Mouse (Mus musculus) liver, embryonic 12.5 days (tissue): ENCODE results near the gene Copz1. TPM values are rescaled to one million over a fixed set of nuclear protein-coding genes. Genes with fewer than 3 reads are reported as not detected.

ENCODE experiments used
- ATAC-seq: fragments of 200-750 bp; cut with Nextera tagmentation; 2 replicates; pipeline ENCODE4 v1.8.0; 2017; ENCODE audit warnings: moderate number of reproducible peaks, mild to moderate bottlenecking, moderate library complexity
- H3K27ac ChIP-seq: fragments of 300-500 bp; sonication (generic); 2 replicates; pipeline ENCODE4 v1.5.1; 2016; ENCODE audit warnings: mild to moderate bottlenecking
- H3K27me3 ChIP-seq: fragments of 300-500 bp; sonication (generic); replicated peaks from 2 replicates; pipeline ENCODE4 v1.6.1; 2016; ENCODE audit warnings: mild to moderate bottlenecking, moderate library complexity
- H3K36me3 ChIP-seq: fragments of 300-500 bp; sonication (generic); 2 replicates; pipeline ENCODE4 v1.6.1; 2016; ENCODE audit warnings: mild to moderate bottlenecking, moderate library complexity
- H3K4me1 ChIP-seq: fragments of 300-500 bp; sonication (generic); 2 replicates; pipeline ENCODE4 v1.6.1; 2016
- H3K4me2 ChIP-seq: fragments of 300-500 bp; sonication (generic); 2 replicates; pipeline ENCODE4 v1.6.1; 2016; ENCODE audit warnings: mild to moderate bottlenecking, moderate library complexity
- H3K4me3 ChIP-seq: fragments of 300-500 bp; sonication (generic); 2 replicates; pipeline ENCODE4 v1.5.1; 2016; ENCODE audit warnings: mild to moderate bottlenecking, moderate library complexity
- H3K9ac ChIP-seq: fragments of 300-500 bp; sonication (generic); 2 replicates; pipeline ENCODE4 v1.6.1; 2016; ENCODE audit warnings: mild to moderate bottlenecking, moderate library complexity
- H3K9me3 ChIP-seq: fragments of 300-500 bp; sonication (generic); replicated peaks from 2 replicates; pipeline ENCODE4 v1.6.1; 2016; ENCODE audit warnings: mild to moderate bottlenecking, moderate library complexity
- WGBS: fragments of 180-500 bp; shearing (Covaris S2); methylation state at CpG from one replicate; pipeline ENCODE4 v1.1.7; 2016; ENCODE audit not compliant: insufficient replicate concordance; 5-methylcytosine and 5-hydroxymethylcytosine counted together
- polyA plus RNA-seq: library from polyadenylated mRNA; unstranded; fragments of >200 nt; fragmentation: Nextera tagmentation; extraction: Ambion mirVana; gene quantifications from 2 replicates; pipeline ENCODE4 v1.2.1, GENCODE M21; 2016

The Copz1 gene
- polyA plus RNA-seq, 1 experiment from 2014 or later = 250 TPM

- WGBS = 81% methylated on average over 8 of the region's 8 CpGs
- peaks cover 76% of the 10 kb centered on the region for H3K4me1 ChIP-seq
- ATAC-seq = no peak
- H3K36me3 ChIP-seq = peaks cover 54% of the 10 kb centered on the region
- no peak overlapping the region for H3K27ac ChIP-seq
- H3K4me3 ChIP-seq = no peak overlapping the region
- H3K27me3 ChIP-seq = no peaks in the 10 kb centered on the region; the same call in 1 of the 2 replicates
- H3K4me2 ChIP-seq = no peak overlapping the region
- no peaks in the 10 kb centered on the region for H3K9me3 ChIP-seq
- no peak overlapping the region for H3K9ac ChIP-seq
Measured at GRCm38 (mm10) chr15:103317731-103318130, 45.2 kb downstream of the Copz1 start.

GRCm38 (mm10) chr15:103318201-103318816 is 45.8 kb downstream of the Copz1 start:
- Histone ChIP-seq H3K27me3 (no peaks in the 10 kb centered on the region; the same call in 1 of the 2 replicates), H3K27ac (no peak overlapping the region), H3K36me3 (peaks cover 54% of the 10 kb centered on the region), H3K9me3 (no peaks in the 10 kb centered on the region), H3K4me3 (no peak overlapping the region), H3K9ac (no peak overlapping the region), H3K4me2 (no peak overlapping the region), H3K4me1 (peaks cover 76% of the 10 kb centered on the region)
- 68% methylated on average over 3 of the region's 3 CpGs for WGBS
- no peak for ATAC-seq

- no peak for ATAC-seq
- no peak overlapping the region for H3K4me2 ChIP-seq
- no peak overlapping the region for H3K4me3 ChIP-seq
- H3K27me3 ChIP-seq = no peaks in the 10 kb centered on the region; the same call in 1 of the 2 replicates
- H3K4me1 ChIP-seq = peaks cover 73% of the 10 kb centered on the region
- peaks cover 42% of the 10 kb centered on the region for H3K36me3 ChIP-seq
- H3K27ac ChIP-seq = no peak overlapping the region
- WGBS = 64% methylated on average over 1 of the region's 1 CpGs
- no peak overlapping the region for H3K9ac ChIP-seq
- H3K9me3 ChIP-seq = no peaks in the 10 kb centered on the region
Measured at GRCm38 (mm10) chr15:103321076-103321475, 48.6 kb downstream of the Copz1 start.

- Histone ChIP-seq H3K4me2 (peak overlapping the region; percentile 96), H3K27me3 (no peaks in the 10 kb centered on the region; the same call in 1 of the 2 replicates), H3K4me3 (peak overlapping the region; percentile 67), H3K27ac (no peak overlapping the region), H3K9ac (peak overlapping the region; percentile 79), H3K4me1 (peaks cover 62% of the 10 kb centered on the region), H3K36me3 (peaks cover 29% of the 10 kb centered on the region), H3K9me3 (no peaks in the 10 kb centered on the region)
- whole genome bisulfite sequencing = 47% methylated on average over 4 of the region's 4 CpGs
- ATAC-seq = no peak
Measured at GRCm38 (mm10) chr15:103322396-103322795, 49.9 kb downstream of the Copz1 start.

GRCm38 (mm10) chr15:103323070-103323454 is 50.5 kb downstream of the Copz1 start:
- Histone ChIP-seq H3K4me3 (peak overlapping the region; percentile 67), H3K4me2 (peak overlapping the region; percentile 96), H3K9me3 (no peaks in the 10 kb centered on the region), H3K27ac (peak overlapping the region; percentile 79), H3K27me3 (no peaks in the 10 kb centered on the region; the same call in 1 of the 2 replicates), H3K36me3 (peaks cover 22% of the 10 kb centered on the region), H3K9ac (peak overlapping the region; percentile 79), H3K4me1 (peaks cover 56% of the 10 kb centered on the region)
- ATAC-seq = peak; percentile 70
- 2% methylated on average over 10 of the region's 26 CpGs for WGBS

GRCm38 (mm10) chr15:103323455-103324247 is 51.1 kb downstream of the Copz1 start:
- peak overlapping the region; percentile 79 for H3K9ac ChIP-seq
- WGBS = 1% methylated on average over 39 of the region's 40 CpGs
- H3K4me3 ChIP-seq = peak overlapping the region; percentile 67
- no peaks in the 10 kb centered on the region; the same call in 1 of the 2 replicates for H3K27me3 ChIP-seq
- H3K4me1 ChIP-seq = peaks cover 50% of the 10 kb centered on the region
- peaks cover 17% of the 10 kb centered on the region for H3K36me3 ChIP-seq
- H3K4me2 ChIP-seq = peak overlapping the region; percentile 96
- ATAC-seq = peak; percentile 94
- H3K27ac ChIP-seq = peak overlapping the region; percentile 79
- no peaks in the 10 kb centered on the region for H3K9me3 ChIP-seq

GRCm38 (mm10) chr15:103333081-103333615 is 60.6 kb downstream of the Copz1 start:
- 51% methylated on average over 5 of the region's 5 CpGs for WGBS
- Histone ChIP-seq H3K4me1 (peaks cover 52% of the 10 kb centered on the region), H3K36me3 (peaks cover 4% of the 10 kb centered on the region; the same call in 1 of the 2 replicates), H3K27ac (peak overlapping the region; percentile 45; the same call in 1 of the 2 replicates), H3K27me3 (no peaks in the 10 kb centered on the region), H3K4me2 (peak overlapping the region; percentile 37), H3K9ac (no peak overlapping the region), H3K4me3 (0 out of 2 replicates have a peak overlapping the region, but pooled peaks have one; percentile 10), H3K9me3 (no peaks in the 10 kb centered on the region)
- ATAC-seq = no peak

GRCm38 (mm10) chr15:103333738-103334137 is 61.2 kb downstream of the Copz1 start:
- Histone ChIP-seq H3K4me2 (peak overlapping the region; percentile 37), H3K36me3 (peaks cover 4% of the 10 kb centered on the region; the same call in 1 of the 2 replicates), H3K4me1 (peaks cover 57% of the 10 kb centered on the region), H3K9ac (0 out of 2 replicates have a peak overlapping the region, but pooled peaks have one; percentile 3), H3K27me3 (0 out of 2 replicates have a peak, but pooled peaks cover 4% of the 10 kb centered on the region), H3K9me3 (no peaks in the 10 kb centered on the region), H3K27ac (peak overlapping the region; percentile 45; the same call in 1 of the 2 replicates), H3K4me3 (no peak overlapping the region)
- no peak for ATAC-seq
- 64% methylated on average over 5 of the region's 5 CpGs for WGBS

GRCm38 (mm10) chr15:103334194-103334593 is 61.7 kb downstream of the Copz1 start:
- peaks cover 4% of the 10 kb centered on the region; the same call in 1 of the 2 replicates for H3K36me3 ChIP-seq
- H3K27ac ChIP-seq = peak overlapping the region; percentile 28
- peaks cover 62% of the 10 kb centered on the region for H3K4me1 ChIP-seq
- H3K9me3 ChIP-seq = no peaks in the 10 kb centered on the region
- 0 out of 2 replicates have a peak, but pooled peaks cover 9% of the 10 kb centered on the region for H3K27me3 ChIP-seq
- peak overlapping the region; percentile 37 for H3K4me2 ChIP-seq
- WGBS = 38% methylated on average over 2 of the region's 2 CpGs
- no peak overlapping the region for H3K4me3 ChIP-seq
- 0 out of 2 replicates have a peak overlapping the region, but pooled peaks have one; percentile 3 for H3K9ac ChIP-seq
- peak; percentile 48; the same call in 1 of the 2 replicates for ATAC-seq

GRCm38 (mm10) chr15:103335040-103335439 is 62.5 kb downstream of the Copz1 start:
- Histone ChIP-seq H3K9ac (no peak overlapping the region), H3K4me3 (no peak overlapping the region), H3K4me2 (no peak overlapping the region), H3K27ac (no peak overlapping the region), H3K4me1 (peaks cover 71% of the 10 kb centered on the region), H3K27me3 (0 out of 2 replicates have a peak, but pooled peaks cover 17% of the 10 kb centered on the region), H3K36me3 (peaks cover 4% of the 10 kb centered on the region; the same call in 1 of the 2 replicates), H3K9me3 (no peaks in the 10 kb centered on the region)
- no peak for ATAC-seq
- 42% methylated on average over 3 of the region's 3 CpGs for WGBS

- Histone ChIP-seq H3K9me3 (no peaks in the 10 kb centered on the region), H3K9ac (no peak overlapping the region), H3K36me3 (no peaks in the 10 kb centered on the region), H3K4me3 (no peak overlapping the region), H3K4me1 (peaks cover 77% of the 10 kb centered on the region), H3K27me3 (peaks cover 23% of the 10 kb centered on the region), H3K4me2 (no peak overlapping the region), H3K27ac (no peak overlapping the region)
- 65% methylated on average over 7 of the region's 7 CpGs for WGBS
- ATAC-seq = no peak
Measured at GRCm38 (mm10) chr15:103335488-103336235, 63.1 kb downstream of the Copz1 start.
